In the genomic region with DNA sequence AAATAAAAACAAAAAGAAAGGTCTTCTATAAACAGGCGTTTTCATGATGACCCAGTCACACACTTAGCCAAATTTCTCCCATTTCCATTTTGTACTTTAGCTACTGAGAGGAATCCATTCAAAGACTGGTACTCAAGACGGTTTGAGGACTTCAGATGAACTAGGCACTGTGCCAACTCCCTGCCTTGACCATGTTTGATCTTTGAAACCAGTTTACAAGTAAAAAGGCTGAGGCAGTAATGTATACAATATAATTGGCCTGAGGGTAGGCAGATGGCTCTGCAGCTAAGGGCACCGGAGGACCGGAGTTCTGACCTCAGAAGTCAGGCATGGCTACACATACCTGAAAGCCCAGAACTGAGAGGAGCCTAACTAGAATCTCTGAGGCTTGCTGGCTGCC, we compare ENCODE assay signal across 18 mouse cellular contexts. TPM values are rescaled to one million over a fixed set of nuclear protein-coding genes. Genes with fewer than 3 reads are reported as not detected.
DNase-seq lines count a peak whose midpoint lies in the region; ATAC-seq and TF ChIP-seq lines count a peak whose summit lies in the region.
"Had no signal": no experiment of that assay in that cellular context is flagged by ENCODE, and none has a peak within 500 bp of the region (broad histone marks: within the 10 kb centered on the region; RNA-seq: fewer than 3 reads in every experiment).

No protein-coding gene starts in this region.

- no peaks in the 10 kb centered on the region for H3K9me3 ChIP-seq in forebrain, embryonic 14.5 days (replicated peaks; ENCODE audit: control insufficient read depth, low read length)
- no peaks in the 10 kb centered on the region for H3K9me3 ChIP-seq in forebrain, embryonic 10.5 days
- H3K9me3 ChIP-seq in kidney, postnatal 0 days (replicated peaks; ENCODE audit: low read length), result no peaks in the 10 kb centered on the region
- no peaks in the 10 kb centered on the region for H3K9me3 ChIP-seq in kidney, embryonic 16.5 days (ENCODE audit: low read length)
- no peaks in the 10 kb centered on the region for H3K9me3 ChIP-seq in lung, embryonic 14.5 days (ENCODE audit: low read depth, low read length)
- H3K9me3 ChIP-seq in midbrain, embryonic 14.5 days (ENCODE audit: control insufficient read depth, low read length), result no peaks in the 10 kb centered on the region
- H3K9me3 ChIP-seq in midbrain, embryonic 16.5 days (replicated peaks; ENCODE audit: control insufficient read depth, low read length, poor library complexity, severe bottlenecking), result no peaks in the 10 kb centered on the region
- H3K9me3 ChIP-seq: embryonic facial prominence, embryonic 12.5 days; forebrain, embryonic 13.5 days; heart, embryonic 15.5 days had no signal

- 0 out of 2 replicates have a peak, but pooled peaks cover 4% of the 10 kb centered on the region for H3K4me1 ChIP-seq in forebrain, embryonic 14.5 days (ENCODE audit: control insufficient read depth, insufficient read depth, low read length)
- H3K4me1 ChIP-seq in forebrain, embryonic 10.5 days, result peaks cover 6% of the 10 kb centered on the region
- H3K4me1 ChIP-seq in kidney, postnatal 0 days (replicated peaks; ENCODE audit: insufficient read depth, low read length), result 0 out of 2 replicates have a peak, but pooled peaks cover 5% of the 10 kb centered on the region
- H3K4me1 ChIP-seq in kidney, embryonic 16.5 days (ENCODE audit: insufficient read depth, low read length), result peaks cover 16% of the 10 kb centered on the region
- H3K4me1 ChIP-seq in lung, embryonic 14.5 days (ENCODE audit: insufficient read depth), result peaks cover 20% of the 10 kb centered on the region
- H3K4me1 ChIP-seq in midbrain, embryonic 14.5 days (ENCODE audit: control insufficient read depth, insufficient read depth, low read length), result peaks cover 9% of the 10 kb centered on the region
- no peaks in the 10 kb centered on the region for H3K4me1 ChIP-seq in midbrain, embryonic 16.5 days (ENCODE audit: control insufficient read depth, insufficient read depth, low read length)

- 22% methylated on average over 4 of the region's 4 CpGs for WGBS in forebrain, embryonic 14.5 days
- 86% methylated on average over 4 of the region's 4 CpGs for WGBS in forebrain, embryonic 10.5 days
- WGBS in kidney, postnatal 0 days, result 51% methylated on average over 4 of the region's 4 CpGs
- WGBS in kidney, embryonic 16.5 days, result 59% methylated on average over 4 of the region's 4 CpGs
- 19% methylated on average over 4 of the region's 4 CpGs for whole genome bisulfite sequencing in lung, embryonic 14.5 days
- WGBS in midbrain, embryonic 14.5 days, result 35% methylated on average over 4 of the region's 4 CpGs
- WGBS in midbrain, embryonic 16.5 days, result 42% methylated on average over 4 of the region's 4 CpGs

- TF ChIP-seq CTCF in kidney, postnatal 0 days (IDR thresholded peaks at IDR 0.05; ENCODE audit: low read depth), result no peak
- TF ChIP-seq CTCF in lung, embryonic 14.5 days (IDR thresholded peaks at IDR 0.05; ENCODE audit: low read depth), result no peak

- H3K27ac ChIP-seq in forebrain, embryonic 14.5 days (ENCODE audit: low read depth, low read length), result no peak overlapping the region
- no peak overlapping the region for H3K27ac ChIP-seq in forebrain, embryonic 10.5 days
- H3K27ac ChIP-seq in kidney, postnatal 0 days, result no peak overlapping the region
- no peak overlapping the region for H3K27ac ChIP-seq in kidney, embryonic 16.5 days (ENCODE audit: low read length)
- 0 out of 2 replicates have a peak overlapping the region, but pooled peaks have one; percentile 18 for H3K27ac ChIP-seq in lung, embryonic 14.5 days (ENCODE audit: low read depth)
- H3K27ac ChIP-seq in midbrain, embryonic 14.5 days (replicated peaks; ENCODE audit: low read depth, low read length), result no peak overlapping the region
- no peak overlapping the region for H3K27ac ChIP-seq in midbrain, embryonic 16.5 days (ENCODE audit: low read length)
- H3K27ac ChIP-seq: embryonic facial prominence, embryonic 12.5 days; forebrain, embryonic 13.5 days; heart, adult 2 months; heart, embryonic 15.5 days; hindbrain, embryonic 14.5 days had no signal

- DNase-seq in forebrain, embryonic 14.5 days (ENCODE audit: low spot score), result peak; percentile 58
- DNase-seq in forebrain, embryonic 10.5 days (ENCODE audit: extremely low spot score, low spot score), result no peak
- DNase-seq in kidney, postnatal 0 days (ENCODE audit: low spot score), result no peak
- DNase-seq in lung, embryonic 14.5 days, result peak; percentile 85
- DNase-seq in lung, postnatal 36 days, result no peak
- peak; percentile 57 for DNase-seq in midbrain, embryonic 14.5 days
- DNase-seq: embryo, embryonic 11 days had no signal

- no peak overlapping the region for H3K4me3 ChIP-seq in forebrain, embryonic 14.5 days (ENCODE audit: low read depth, low read length)
- H3K4me3 ChIP-seq in forebrain, embryonic 10.5 days, result no peak overlapping the region
- no peak overlapping the region for H3K4me3 ChIP-seq in kidney, postnatal 0 days (replicated peaks; ENCODE audit: low read depth, low read length)
- no peak overlapping the region for H3K4me3 ChIP-seq in kidney, embryonic 16.5 days (ENCODE audit: low read length)
- H3K4me3 ChIP-seq in lung, embryonic 14.5 days (ENCODE audit: low read depth, low read length), result no peak overlapping the region
- no peak overlapping the region for H3K4me3 ChIP-seq in midbrain, embryonic 14.5 days (replicated peaks; ENCODE audit: low read depth, low read length)
- H3K4me3 ChIP-seq in midbrain, embryonic 16.5 days (ENCODE audit: low read depth, low read length), result no peak overlapping the region
- H3K4me3 ChIP-seq: embryonic facial prominence, embryonic 12.5 days; forebrain, embryonic 13.5 days; heart, adult 2 months; heart, embryonic 15.5 days had no signal

- H3K9ac ChIP-seq in forebrain, embryonic 14.5 days (ENCODE audit: low read length), result no peak overlapping the region
- H3K9ac ChIP-seq in kidney, postnatal 0 days (ENCODE audit: low read depth, low read length), result no peak overlapping the region
- no peak overlapping the region for H3K9ac ChIP-seq in kidney, embryonic 16.5 days (replicated peaks; ENCODE audit: low read length)
- no peak overlapping the region for H3K9ac ChIP-seq in lung, embryonic 14.5 days
- H3K9ac ChIP-seq in midbrain, embryonic 14.5 days (replicated peaks; ENCODE audit: low read length), result no peak overlapping the region
- no peak overlapping the region for H3K9ac ChIP-seq in midbrain, embryonic 16.5 days (ENCODE audit: low read depth, low read length)
- H3K9ac ChIP-seq: embryonic facial prominence, embryonic 12.5 days; forebrain, embryonic 13.5 days; heart, embryonic 15.5 days; hindbrain, embryonic 14.5 days had no signal

- H3K36me3 ChIP-seq in forebrain, embryonic 14.5 days (ENCODE audit: control insufficient read depth, insufficient read depth, low read length), result no peaks in the 10 kb centered on the region
- H3K36me3 ChIP-seq in forebrain, embryonic 10.5 days (replicated peaks), result no peaks in the 10 kb centered on the region
- H3K36me3 ChIP-seq in kidney, postnatal 0 days (ENCODE audit: insufficient read depth, low read length), result no peaks in the 10 kb centered on the region
- no peaks in the 10 kb centered on the region for H3K36me3 ChIP-seq in kidney, embryonic 16.5 days (ENCODE audit: insufficient read depth, low read length)
- no peaks in the 10 kb centered on the region for H3K36me3 ChIP-seq in lung, embryonic 14.5 days (ENCODE audit: insufficient read depth)
- H3K36me3 ChIP-seq in midbrain, embryonic 14.5 days (ENCODE audit: control insufficient read depth, insufficient read depth, low read length), result no peaks in the 10 kb centered on the region
- no peaks in the 10 kb centered on the region for H3K36me3 ChIP-seq in midbrain, embryonic 16.5 days (ENCODE audit: control insufficient read depth, insufficient read depth, low read length)
- H3K36me3 ChIP-seq: embryonic facial prominence, embryonic 12.5 days; heart, embryonic 15.5 days had no signal

- no peak overlapping the region for H3K4me2 ChIP-seq in forebrain, embryonic 14.5 days (ENCODE audit: low read length)
- no peak overlapping the region for H3K4me2 ChIP-seq in kidney, postnatal 0 days (ENCODE audit: low read length)
- H3K4me2 ChIP-seq in kidney, embryonic 16.5 days (replicated peaks; ENCODE audit: low read depth, low read length), result no peak overlapping the region
- H3K4me2 ChIP-seq in lung, embryonic 14.5 days, result no peak overlapping the region
- H3K4me2 ChIP-seq in midbrain, embryonic 14.5 days (ENCODE audit: low read length), result no peak overlapping the region
- H3K4me2 ChIP-seq in midbrain, embryonic 16.5 days (ENCODE audit: low read length), result no peak overlapping the region
- H3K4me2 ChIP-seq: embryonic facial prominence, embryonic 12.5 days; forebrain, embryonic 13.5 days; heart, embryonic 11.5 days; heart, embryonic 15.5 days; hindbrain, embryonic 14.5 days had no signal

- H3K27me3 ChIP-seq in forebrain, embryonic 14.5 days (replicated peaks; ENCODE audit: control insufficient read depth, insufficient read depth, low read length), result no peaks in the 10 kb centered on the region
- no peaks in the 10 kb centered on the region for H3K27me3 ChIP-seq in forebrain, embryonic 10.5 days (ENCODE audit: poor library complexity, severe bottlenecking)
- no peaks in the 10 kb centered on the region for H3K27me3 ChIP-seq in kidney, postnatal 0 days (ENCODE audit: insufficient read depth, low read length)
- H3K27me3 ChIP-seq in kidney, embryonic 16.5 days (ENCODE audit: insufficient read depth, low read length), result no peaks in the 10 kb centered on the region
- H3K27me3 ChIP-seq in lung, embryonic 14.5 days (ENCODE audit: insufficient read depth, low read length), result no peaks in the 10 kb centered on the region
- no peaks in the 10 kb centered on the region for H3K27me3 ChIP-seq in midbrain, embryonic 14.5 days (ENCODE audit: control insufficient read depth, insufficient read depth, low read length)
- H3K27me3 ChIP-seq in midbrain, embryonic 16.5 days (ENCODE audit: control insufficient read depth, insufficient read depth, low read depth, low read length), result no peaks in the 10 kb centered on the region
- H3K27me3 ChIP-seq: CH12.LX; embryonic facial prominence, embryonic 12.5 days; forebrain, embryonic 13.5 days; heart, embryonic 15.5 days; Patski had no signal

- no peak for ATAC-seq in forebrain, embryonic 14.5 days
- peak; percentile 52; the same call in 1 of the 2 replicates for ATAC-seq in kidney, postnatal 0 days (replicated peaks; ENCODE audit: low FRiP score, low read depth)
- no peak for ATAC-seq in kidney, embryonic 16.5 days (ENCODE audit: low FRiP score, low TSS enrichment)
- ATAC-seq in lung, embryonic 14.5 days (ENCODE audit: insufficient read depth), result peak; percentile 71
- ATAC-seq in midbrain, embryonic 14.5 days (ENCODE audit: low FRiP score, low TSS enrichment), result no peak
- no peak for ATAC-seq in midbrain, embryonic 16.5 days
- ATAC-seq: activated CD4-positive, CD25-positive, alpha-beta regulatory T cell, adult 4 months; forebrain, embryonic 13.5 days had no signal

RNA-seq across cellular contexts. Expression of gene Rhob, which starts 10.7 kb away (rescaled TPM):
- 74.4 and 94.6 TPM in 2 replicates for polyA plus RNA-seq in forebrain, embryonic 14.5 days (2014; fragmentation: Nextera tagmentation; extraction: Ambion mirVana)
- 25.2 and 27.1 TPM in 2 replicates for polyA plus RNA-seq in forebrain, embryonic 10.5 days (2016; fragmentation: Nextera tagmentation; extraction: Ambion mirVana)
- polyA plus RNA-seq in kidney, postnatal 0 days (2015; fragmentation: Nextera tagmentation; extraction: Ambion mirVana), result 48.3 and 53.6 TPM in 2 replicates
- 39.8 and 40.1 TPM in 2 replicates for polyA plus RNA-seq in kidney, embryonic 16.5 days (2015; fragmentation: Nextera tagmentation; extraction: Ambion mirVana)
- 62.4 and 66.5 TPM in 2 replicates for polyA plus RNA-seq in lung, embryonic 14.5 days (2014; fragmentation: Nextera tagmentation; extraction: Ambion mirVana)
- polyA plus RNA-seq in midbrain, embryonic 14.5 days (2014; fragmentation: Nextera tagmentation; extraction: Ambion mirVana), result 111 and 116 TPM in 2 replicates
- polyA plus RNA-seq in midbrain, embryonic 16.5 days (2015; fragmentation: Nextera tagmentation; extraction: Ambion mirVana), result 75.7 and 80.0 TPM in 2 replicates

Comparison
In these comparisons a context has a peak if more than half of its experiments do, and no peak if none do; other contexts are left out.
1. ATAC-seq: peak in kidney, postnatal 0 days (single experiment) and lung, embryonic 14.5 days (single experiment); none in forebrain, embryonic 14.5 days (single experiment), kidney, embryonic 16.5 days (single experiment), midbrain, embryonic 14.5 days (single experiment) and midbrain, embryonic 16.5 days (single experiment).
2. DNase-seq: peak in forebrain, embryonic 14.5 days (single experiment), lung, embryonic 14.5 days (single experiment) and midbrain, embryonic 14.5 days (single experiment); none in forebrain, embryonic 10.5 days (single experiment), kidney, postnatal 0 days (single experiment) and lung, postnatal 36 days (single experiment).